In the genomic region with DNA sequence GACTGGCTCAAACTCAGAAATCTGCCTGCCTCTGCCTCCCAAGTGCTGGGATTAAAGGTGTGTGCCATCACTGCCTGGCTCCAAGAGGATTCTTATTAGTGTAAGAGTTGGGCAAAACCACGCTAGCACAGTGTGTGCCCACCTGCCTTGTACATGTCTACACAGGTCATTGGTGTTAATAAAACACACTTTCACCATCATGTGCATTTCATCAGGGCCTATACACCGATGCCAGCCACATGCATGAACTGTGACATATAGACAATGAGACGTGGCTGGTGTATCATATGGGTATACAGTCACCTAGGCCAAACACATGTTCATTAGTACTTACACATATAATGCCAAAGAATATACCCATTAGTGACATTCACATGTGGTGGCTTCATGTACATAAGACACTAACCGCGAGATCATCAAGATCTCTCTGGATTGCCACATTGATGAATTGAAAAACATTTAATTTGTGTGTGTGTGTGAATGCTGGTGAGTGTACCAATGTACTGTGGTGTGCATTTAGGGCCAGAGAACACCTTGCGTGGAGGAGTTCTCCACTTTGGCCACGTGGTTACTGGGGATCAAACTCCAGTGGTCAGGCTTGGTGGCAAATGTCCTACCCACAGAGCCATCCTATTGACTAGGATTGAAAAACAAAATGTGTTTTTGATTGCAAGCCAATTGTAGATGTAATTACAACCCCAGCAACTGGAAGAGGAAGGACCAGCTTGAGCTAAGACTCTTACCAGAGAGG, we compare ENCODE assay signal across 13 mouse cellular contexts. TPM values are rescaled to one million over a fixed set of nuclear protein-coding genes. Genes with fewer than 3 reads are reported as not detected.
DNase-seq lines count a peak whose midpoint lies in the region.
"Had no signal": no experiment of that assay in that cellular context is flagged by ENCODE, and none has a peak within 500 bp of the region (broad histone marks: within the 10 kb centered on the region; RNA-seq: fewer than 3 reads in every experiment).

No protein-coding gene starts in this region.

- no peaks in the 10 kb centered on the region for H3K9me3 ChIP-seq in hindbrain, embryonic 10.5 days
- H3K9me3 ChIP-seq: midbrain, embryonic 13.5 days had no signal

- DNase-seq in spleen, postnatal 36 days (ENCODE audit: low spot score in 2 of 2) = peak; percentile 52 to 59
- DNase-seq in spleen, adult 12 weeks (ENCODE audit: low spot score) = no peak
- peak; percentile 61 for DNase-seq in liver
- peak; percentile 81 for DNase-seq in naive thymus-derived CD4-positive, alpha-beta T cell, adult 2 months (ENCODE audit: low read depth)
- DNase-seq in hindbrain, embryonic 10.5 days (ENCODE audit: low spot score) = no peak
- DNase-seq in embryo, embryonic 10 days (ENCODE audit: low spot score) = no peak
- DNase-seq in layer of hippocampus, adult 9-11 months = no peak
- DNase-seq: forebrain, postnatal 0 days; kidney, postnatal 4 days; right cerebral cortex, postnatal 25 days had no signal

- H3K27ac ChIP-seq in hindbrain, embryonic 10.5 days = no peak overlapping the region
- H3K27ac ChIP-seq: midbrain, embryonic 13.5 days had no signal

- peaks cover 26% of the 10 kb centered on the region for H3K4me1 ChIP-seq in hindbrain, embryonic 10.5 days (replicated peaks)

- no peak overlapping the region for H3K4me3 ChIP-seq in hindbrain, embryonic 10.5 days
- H3K4me3 ChIP-seq: midbrain, embryonic 13.5 days had no signal

- H3K27me3 ChIP-seq in hindbrain, embryonic 10.5 days (ENCODE audit: insufficient read depth, poor library complexity, severe bottlenecking) = peaks cover 40% of the 10 kb centered on the region

- 82% methylated on average over 7 of the region's 7 CpGs for WGBS in hindbrain, embryonic 10.5 days

- no peaks in the 10 kb centered on the region for H3K36me3 ChIP-seq in hindbrain, embryonic 10.5 days
- H3K36me3 ChIP-seq: midbrain, embryonic 13.5 days had no signal

RNA-seq across cellular contexts. Expression of gene Tspoap1, which starts 2.0 kb away (rescaled TPM):
- 7.8 and 10.5 TPM in 2 replicates for polyA plus RNA-seq in hindbrain, embryonic 10.5 days (2016; fragmentation: Nextera tagmentation; extraction: Ambion mirVana)
- polyA plus RNA-seq: heart, postnatal 0 days had no signal

RNA-seq across cellular contexts. Expression of gene Supt4a, which starts 21.0 kb away (rescaled TPM):
- 178 and 184 TPM in 2 replicates for polyA plus RNA-seq in hindbrain, embryonic 10.5 days (2016; fragmentation: Nextera tagmentation; extraction: Ambion mirVana)

RNA-seq across cellular contexts. Expression of gene Mpo, which starts 35.0 kb away (rescaled TPM):
- 2.8 and 5.0 TPM in 2 replicates for polyA plus RNA-seq in hindbrain, embryonic 10.5 days (2016; fragmentation: Nextera tagmentation; extraction: Ambion mirVana)
- polyA plus RNA-seq: forebrain, postnatal 0 days; inflammation-experienced regulatory T-cells, adult 6 months had no signal

Comparison
In these comparisons a context has a peak if more than half of its experiments do, and no peak if none do; other contexts are left out.
1. DNase-seq: peak in spleen, postnatal 36 days (2 of 2), liver (single experiment) and naive thymus-derived CD4-positive, alpha-beta T cell, adult 2 months (single experiment); none in spleen, adult 12 weeks (single experiment), hindbrain, embryonic 10.5 days (single experiment), embryo, embryonic 10 days (single experiment) and layer of hippocampus, adult 9-11 months (single experiment).